Mouse (Mus musculus): ENCODE results near the gene Fam161a. TPM values are rescaled to one million over a fixed set of nuclear protein-coding genes. Genes with fewer than 3 reads are reported as not detected.
A peak's percentile ranks its signal among the peaks of the same experiment; 100 is the strongest.

The Fam161a gene
- 1.9 and 2.5 TPM in 2 replicates for total RNA-seq (2017)

DNA sequence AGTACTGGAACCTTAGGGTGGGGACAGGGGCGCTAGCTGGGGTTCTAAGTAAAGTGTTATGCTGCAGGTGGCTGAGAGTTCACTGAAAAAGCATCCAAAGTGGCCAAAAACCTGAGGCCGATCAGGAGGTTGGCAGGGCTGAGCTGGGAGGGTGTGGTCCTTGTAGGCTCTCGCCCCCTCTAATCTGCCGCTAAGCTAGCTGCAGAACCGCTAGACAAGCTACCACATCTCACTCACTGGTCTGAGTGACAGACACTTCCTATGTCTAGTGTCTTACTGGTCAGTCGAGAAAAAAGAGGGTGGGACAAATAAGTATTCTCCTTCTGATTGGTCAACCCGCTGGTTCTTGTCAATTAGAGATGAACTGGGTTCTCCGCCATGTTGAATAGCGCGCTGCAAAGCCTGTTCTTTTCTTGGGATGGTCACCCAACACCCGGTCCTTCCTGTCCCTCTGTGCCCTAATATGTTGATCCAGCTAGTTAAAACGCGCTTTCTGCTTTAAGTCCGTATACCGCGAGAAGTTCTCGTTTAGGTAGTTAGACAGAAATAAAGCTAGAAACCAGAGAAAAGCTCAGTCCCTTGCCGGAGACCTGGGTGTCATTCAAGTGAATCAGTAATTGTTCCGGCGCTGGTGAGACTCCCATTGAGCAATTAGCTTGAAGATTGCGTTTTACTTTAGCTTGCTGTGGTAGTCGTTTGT, at the start of gene Fam161a:
TSS of gene Fam161a (plus strand) at position 51 of the 700 bp plus-strand sequence.
- peak; percentile 96 for ATAC-seq (ENCODE audit: extremely low read depth, insufficient number of reproducible peaks, low FRiP score, poor library complexity, severe bottlenecking)

DNA sequence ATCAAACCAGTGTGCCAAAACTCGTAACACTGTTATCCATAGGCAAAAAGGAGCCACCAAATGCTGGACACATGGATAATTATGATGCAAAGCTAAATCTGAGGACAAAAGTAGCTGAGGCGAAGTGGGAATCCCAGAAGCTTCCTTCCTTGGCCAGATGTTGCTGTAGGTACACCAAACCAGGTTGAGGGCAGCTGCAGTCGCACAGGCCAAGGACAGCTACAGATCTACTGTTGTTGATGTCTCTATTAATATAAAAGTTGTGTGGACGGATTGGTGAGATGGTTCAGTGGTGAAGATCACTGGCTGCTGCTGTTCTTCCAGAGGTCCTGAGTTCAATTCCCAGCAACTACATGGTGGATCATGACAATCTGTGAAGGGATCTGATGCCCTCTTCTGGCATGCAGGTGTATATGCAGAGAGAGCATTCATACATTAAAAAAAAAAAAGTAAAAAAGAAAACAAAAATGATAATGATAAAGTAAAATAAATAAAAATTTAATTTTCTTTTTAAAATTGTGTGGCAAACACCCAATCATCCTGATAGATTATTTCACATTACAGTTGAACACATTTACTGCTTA, 49.4 kb upstream of the Fam161a start:
- ATAC-seq (ENCODE audit: extremely low read depth, insufficient number of reproducible peaks, low FRiP score, poor library complexity, severe bottlenecking): no peak

DNA sequence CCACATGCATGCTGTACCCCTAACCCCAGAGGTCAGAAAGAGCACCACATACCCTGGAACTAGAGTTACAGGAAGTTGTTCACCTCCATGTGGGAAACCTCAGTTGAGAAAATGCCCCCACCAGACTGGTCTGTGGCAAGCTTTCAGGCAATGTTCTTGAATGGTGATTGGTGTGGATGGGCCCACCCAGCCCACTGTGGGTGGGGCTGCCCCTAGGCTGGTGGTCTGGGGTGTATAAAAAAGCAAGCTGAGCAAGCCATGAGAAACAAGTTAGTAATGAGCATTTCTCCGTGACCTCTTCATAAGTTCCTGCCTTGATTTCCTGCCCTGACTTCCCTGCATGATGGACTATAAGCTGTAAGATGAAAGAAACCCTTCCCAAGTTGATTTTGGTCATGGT, 45.2 kb upstream of the Fam161a start:
- ATAC-seq (ENCODE audit: extremely low read depth, insufficient number of reproducible peaks, low FRiP score, poor library complexity, severe bottlenecking): no peak

DNA sequence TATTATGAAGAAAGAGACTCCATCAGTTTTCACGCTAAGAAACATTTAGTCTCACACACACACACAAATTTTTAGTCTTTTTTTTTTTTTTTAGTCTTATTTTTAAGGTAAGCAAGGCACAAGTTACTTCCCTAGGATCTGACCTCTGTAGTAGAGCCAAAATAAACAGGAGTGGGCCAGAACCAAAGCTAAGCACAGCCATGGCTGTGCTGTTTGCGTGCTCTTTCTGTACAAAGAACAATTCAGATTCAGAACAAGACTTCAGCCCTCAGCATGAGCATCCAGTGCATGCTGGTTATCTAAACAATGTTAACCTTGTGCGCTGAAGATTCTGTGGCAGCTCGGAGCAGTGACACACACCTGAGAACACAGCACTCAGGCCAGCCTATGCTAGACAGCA, 42.9 kb upstream of the Fam161a start:
- no peak for ATAC-seq (ENCODE audit: extremely low read depth, insufficient number of reproducible peaks, low FRiP score, poor library complexity, severe bottlenecking)

GRCm38 (mm10) chr11:22965503-22965902, 41.8 kb upstream of the Fam161a start:
- ATAC-seq (ENCODE audit: extremely low read depth, insufficient number of reproducible peaks, low FRiP score, poor library complexity, severe bottlenecking): no peak

DNA sequence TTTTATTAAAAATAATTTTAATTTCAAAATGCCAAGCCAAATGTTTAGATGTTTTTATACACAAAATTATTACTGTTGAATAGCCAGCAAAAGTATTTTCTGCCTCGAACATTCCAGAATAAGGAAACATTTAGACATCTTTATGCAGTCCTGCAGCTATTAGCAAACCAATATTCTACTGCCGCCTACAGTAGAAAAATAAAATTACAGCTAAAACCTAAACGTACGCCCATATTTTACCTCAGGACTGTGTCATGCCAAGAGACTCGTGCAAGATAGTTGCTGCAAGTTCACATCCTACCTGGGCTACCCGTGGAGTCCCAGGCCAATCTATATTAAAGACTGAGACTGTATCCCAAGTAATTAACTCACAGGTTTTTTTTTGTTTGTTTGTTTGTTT, 37.8 kb upstream of the Fam161a start:
- no peak for ATAC-seq (ENCODE audit: extremely low read depth, insufficient number of reproducible peaks, low FRiP score, poor library complexity, severe bottlenecking)

DNA sequence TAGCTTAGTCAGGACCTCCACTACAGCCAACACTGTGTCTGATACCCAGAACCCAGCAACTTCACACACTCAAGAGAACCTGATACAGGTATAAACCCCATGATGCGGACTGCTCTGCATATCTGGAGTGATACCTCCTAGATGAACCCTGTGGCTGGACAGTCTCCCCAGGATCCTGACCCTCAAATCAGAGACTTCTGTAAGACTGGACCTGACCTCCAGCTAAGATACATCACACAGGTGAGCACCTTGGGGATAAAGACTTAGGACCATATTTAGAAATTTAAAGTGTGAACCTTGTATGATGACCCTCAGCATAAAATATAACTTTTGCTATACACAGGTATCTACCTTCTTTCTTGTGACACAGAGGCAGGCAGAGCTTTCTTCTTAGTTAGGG, 36.8 kb upstream of the Fam161a start:
- no peak for ATAC-seq (ENCODE audit: extremely low read depth, insufficient number of reproducible peaks, low FRiP score, poor library complexity, severe bottlenecking)

DNA sequence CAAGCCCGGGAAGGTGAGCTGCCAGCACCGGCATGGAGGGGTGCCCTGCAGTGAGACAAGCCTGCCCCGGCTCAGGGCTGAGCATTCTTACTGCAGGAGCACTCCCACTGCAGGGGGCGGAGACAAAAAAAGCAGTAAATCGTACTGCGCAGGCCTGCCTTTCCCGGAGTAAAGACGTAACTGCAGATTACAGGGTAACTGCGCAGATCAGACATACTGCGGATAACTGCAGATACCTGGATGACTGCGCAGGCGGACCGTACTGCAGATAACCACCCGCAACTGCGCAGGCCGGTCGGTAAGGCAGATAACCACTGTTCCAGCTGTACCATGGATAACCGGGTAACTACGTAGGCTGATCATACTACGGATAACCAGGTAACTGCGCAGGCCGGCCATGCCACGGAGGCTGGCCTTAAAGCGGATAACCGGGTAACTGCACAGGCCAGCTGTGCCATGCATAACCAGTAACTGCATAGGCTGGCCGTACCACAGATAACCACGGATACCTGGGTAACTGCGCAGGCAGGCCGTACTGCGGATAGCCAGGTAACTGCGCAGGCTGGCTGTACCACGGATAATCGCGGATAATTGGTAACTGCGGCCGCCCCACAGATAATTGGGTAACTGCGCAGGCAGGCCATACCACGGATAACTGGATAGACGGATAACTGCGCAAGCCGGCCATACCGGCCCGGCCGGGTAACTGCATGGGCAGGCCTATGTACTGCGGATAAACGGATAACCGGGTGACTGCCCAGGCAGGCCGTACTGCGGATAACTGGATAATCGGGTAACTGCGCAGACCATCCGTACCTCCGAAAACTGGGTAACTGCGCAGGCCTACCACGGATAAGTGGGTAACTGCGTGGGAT, 35.3 kb upstream of the Fam161a start, which contains the start of gene Zrsr1:
TSS of gene Zrsr1 (plus strand) at position 171 of the 875 bp plus-strand sequence.
- peak; percentile 59 for ATAC-seq (ENCODE audit: extremely low read depth, insufficient number of reproducible peaks, low FRiP score, poor library complexity, severe bottlenecking)

DNA sequence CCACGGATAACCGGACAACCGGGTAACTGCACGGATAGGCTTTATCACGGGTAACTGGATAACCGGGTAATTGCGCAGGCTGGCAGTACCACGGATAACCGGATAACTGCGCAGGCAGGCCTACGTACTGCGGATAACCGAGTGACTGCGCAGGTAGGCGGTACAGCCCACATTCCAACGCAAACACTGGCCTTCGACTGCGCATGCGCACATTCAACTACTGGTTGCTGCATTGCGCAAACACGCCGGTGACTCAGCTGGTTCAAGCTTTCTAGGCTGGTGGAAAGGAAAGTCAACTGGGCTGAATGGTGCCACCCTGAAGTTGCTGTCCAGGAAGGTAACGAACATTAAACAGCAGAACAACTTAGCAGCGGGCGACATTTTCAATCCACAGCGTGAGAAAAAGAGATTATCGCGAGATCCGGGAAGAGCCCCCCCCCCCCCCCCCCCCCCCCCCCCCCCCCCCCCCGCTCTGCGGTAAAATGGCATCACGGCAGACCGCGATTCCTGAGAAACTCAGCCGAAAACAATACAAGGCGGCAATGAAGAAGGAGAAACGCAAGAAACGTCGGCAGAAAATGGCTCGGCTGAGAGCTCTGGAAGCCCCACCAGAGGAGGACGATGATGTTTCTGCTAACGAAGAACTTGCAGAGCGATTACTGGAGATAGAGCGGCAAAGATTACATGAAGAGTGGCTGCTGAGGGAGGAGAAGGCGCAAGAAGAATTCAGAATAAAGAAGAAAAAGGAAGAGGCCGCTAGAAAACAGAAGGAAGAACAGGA, 34.4 kb upstream of the Fam161a start:
- ATAC-seq (ENCODE audit: extremely low read depth, insufficient number of reproducible peaks, low FRiP score, poor library complexity, severe bottlenecking): peak; percentile 72

DNA sequence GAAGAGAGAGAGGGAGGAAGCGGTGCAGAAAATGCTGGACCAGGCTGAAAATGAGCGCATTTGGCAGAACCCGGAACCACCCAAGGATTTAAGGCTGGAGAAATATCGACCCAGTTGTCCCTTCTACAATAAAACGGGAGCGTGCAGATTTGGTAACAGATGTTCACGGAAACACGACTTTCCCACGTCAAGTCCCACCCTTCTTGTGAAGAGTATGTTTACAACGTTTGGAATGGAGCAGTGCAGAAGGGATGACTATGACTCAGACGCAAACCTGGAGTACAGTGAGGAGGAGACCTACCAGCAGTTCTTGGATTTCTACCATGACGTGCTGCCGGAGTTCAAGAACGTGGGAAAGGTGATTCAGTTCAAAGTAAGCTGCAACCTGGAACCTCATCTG, 33.7 kb upstream of the Fam161a start:
- no peak for ATAC-seq (ENCODE audit: extremely low read depth, insufficient number of reproducible peaks, low FRiP score, poor library complexity, severe bottlenecking)

DNA sequence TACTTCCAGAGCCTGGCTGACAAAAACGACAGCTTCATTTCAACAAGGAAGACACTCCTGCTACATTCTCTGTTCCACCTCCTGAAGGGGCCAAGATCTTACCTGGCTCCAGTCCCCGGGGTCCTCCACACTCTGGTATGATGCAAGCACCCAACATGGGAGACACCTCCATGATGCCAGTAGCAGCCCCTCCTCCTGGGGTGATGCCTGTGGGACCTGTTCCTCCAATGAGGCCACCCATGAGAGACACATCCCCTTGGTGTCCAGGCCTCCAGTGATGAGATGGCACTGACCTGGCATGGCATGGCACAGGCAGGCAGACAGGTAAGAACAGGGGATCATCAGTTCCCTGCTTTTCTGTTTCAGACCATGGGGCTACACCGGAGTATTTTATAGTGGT, 29.1 kb upstream of the Fam161a start:
- ATAC-seq (ENCODE audit: extremely low read depth, insufficient number of reproducible peaks, low FRiP score, poor library complexity, severe bottlenecking): no peak

DNA sequence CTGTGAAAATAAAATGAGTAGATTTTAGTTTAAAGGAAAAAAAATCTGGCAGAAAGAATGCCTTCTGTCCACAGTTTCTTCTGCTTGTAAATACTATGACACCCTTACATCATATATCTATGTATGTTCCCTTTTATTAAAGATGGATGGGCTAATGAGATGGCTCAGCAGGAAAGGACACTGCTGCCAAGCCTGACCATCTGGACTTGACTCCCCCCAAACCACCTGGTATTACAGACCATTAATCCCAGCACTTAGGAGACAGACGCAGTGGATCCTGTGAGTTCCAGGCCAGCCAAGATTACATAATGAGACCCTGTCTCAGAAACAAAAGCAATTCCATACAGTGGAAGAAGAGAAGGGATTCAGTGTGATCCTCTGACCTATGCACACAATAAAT, 28.6 kb upstream of the Fam161a start:
- no peak for ATAC-seq (ENCODE audit: extremely low read depth, insufficient number of reproducible peaks, low FRiP score, poor library complexity, severe bottlenecking)

GRCm38 (mm10) chr11:22979221-22979620, 28.1 kb upstream of the Fam161a start:
- ATAC-seq (ENCODE audit: extremely low read depth, insufficient number of reproducible peaks, low FRiP score, poor library complexity, severe bottlenecking): no peak

GRCm38 (mm10) chr11:22981041-22981440, 26.3 kb upstream of the Fam161a start:
- ATAC-seq (ENCODE audit: extremely low read depth, insufficient number of reproducible peaks, low FRiP score, poor library complexity, severe bottlenecking): no peak

DNA sequence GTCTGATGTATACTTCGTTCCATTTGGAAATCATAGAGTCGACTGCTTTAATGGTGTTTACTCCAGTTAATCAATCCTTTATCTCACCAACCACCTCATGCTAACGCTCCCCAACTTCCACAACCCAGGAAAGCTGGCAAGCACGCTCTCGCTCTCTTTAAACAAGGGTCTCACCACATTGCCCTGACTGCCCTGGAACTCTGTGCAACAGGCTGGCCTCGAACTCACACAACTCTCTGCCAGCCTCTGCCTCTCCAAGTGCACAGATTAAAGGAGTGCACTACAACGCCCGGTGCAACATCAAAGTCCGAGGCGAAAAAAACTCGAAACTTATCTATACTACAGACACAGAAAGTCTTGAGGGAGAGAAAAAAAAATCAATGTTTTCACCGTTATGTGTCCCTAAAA, 25.8 kb upstream of the Fam161a start:
- ATAC-seq (ENCODE audit: extremely low read depth, insufficient number of reproducible peaks, low FRiP score, poor library complexity, severe bottlenecking): no peak

- peak; percentile 91 for ATAC-seq (ENCODE audit: extremely low read depth, insufficient number of reproducible peaks, low FRiP score, poor library complexity, severe bottlenecking)
Observed at GRCm38 (mm10) chr11:22981984-22982757, 25.2 kb upstream of the Fam161a start, which contains the start of the genes Gm28048 and Commd1. Gm28048 (minus strand) TSS chr11:22982090. Commd1 (minus strand) TSS chr11:22982382.

GRCm38 (mm10) chr11:22982846-22983245, 24.5 kb upstream of the Fam161a start:
- ATAC-seq (ENCODE audit: extremely low read depth, insufficient number of reproducible peaks, low FRiP score, poor library complexity, severe bottlenecking): no peak

- no peak for ATAC-seq (ENCODE audit: extremely low read depth, insufficient number of reproducible peaks, low FRiP score, poor library complexity, severe bottlenecking)
Observed at GRCm38 (mm10) chr11:22985510-22985909, 21.8 kb upstream of the Fam161a start.
